Mouse (Mus musculus): ENCODE measurements at regions not wholly inside any gene's neighbourhood (a gene's known extent, or its start where the extent isn't known, plus 50 kb on each side); places are given as distances from the start of the nearest gene placed in this dataset.

DNA sequence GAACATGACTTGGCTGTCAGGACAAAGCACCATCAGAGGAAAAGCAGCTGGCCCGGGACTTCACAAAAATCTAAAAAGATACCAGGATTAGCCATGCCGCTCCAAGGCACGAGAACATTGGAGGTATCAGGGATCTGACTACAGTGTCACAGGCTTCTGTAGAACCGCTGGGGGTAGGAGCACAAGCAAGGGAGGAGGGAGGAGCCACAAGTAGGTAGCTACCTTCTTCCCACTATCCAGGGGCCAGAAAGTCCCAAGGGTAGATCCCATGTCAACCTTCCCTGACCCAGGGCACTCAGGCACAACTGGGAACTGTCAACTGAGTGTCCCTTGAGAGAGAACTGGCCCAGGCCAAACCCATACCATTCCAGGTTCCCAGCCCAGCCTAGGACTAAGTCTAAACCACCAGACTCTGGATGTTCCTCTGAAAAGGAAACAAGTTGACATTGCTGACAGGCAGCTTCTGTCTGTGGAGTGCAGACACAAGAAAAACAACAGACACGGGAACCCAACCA lies 235.1 kb downstream of the Clic5 start:
- TF ChIP-seq GATA1 (IDR thresholded peaks at IDR 0.05; ENCODE audit: borderline replicate concordance, low read length) (no peak), FLI1 (IDR thresholded peaks at IDR 0.05; ENCODE audit: low read length) (no peak)
